Mouse (Mus musculus): ENCODE measurements at regions not wholly inside any gene's neighbourhood (a gene's known extent, or its start where the extent isn't known, plus 50 kb on each side); places are given as distances from the start of the nearest gene placed in this dataset.

GRCm38 (mm10) chr5:132617241-132617640, 74.1 kb upstream of the Auts2 start:
- no peaks in the 10 kb centered on the region for H3K36me3 ChIP-seq (ENCODE audit: control insufficient read depth, insufficient read depth, low read length)
- ATAC-seq (ENCODE audit: low read depth): no peak
- no peak overlapping the region for H3K9ac ChIP-seq (replicated peaks; ENCODE audit: low read depth, low read length)
- H3K4me3 ChIP-seq (ENCODE audit: low read depth, low read length): no peak overlapping the region
- H3K4me1 ChIP-seq (ENCODE audit: control insufficient read depth, insufficient read depth, low read length): no peaks in the 10 kb centered on the region
- no peak overlapping the region for H3K27ac ChIP-seq (ENCODE audit: low read depth, low read length)
- no peak overlapping the region for H3K4me2 ChIP-seq (ENCODE audit: low read depth, low read length)
- 0 out of 2 replicates have a peak, but pooled peaks cover 3% of the 10 kb centered on the region for H3K9me3 ChIP-seq (ENCODE audit: control insufficient read depth, low read length)
- WGBS: 71% methylated on average over 3 of the region's 3 CpGs
- H3K27me3 ChIP-seq (ENCODE audit: control insufficient read depth, insufficient read depth, low read length): no peaks in the 10 kb centered on the region

GRCm38 (mm10) chr5:132609251-132609650, 66.1 kb upstream of the Auts2 start:
- H3K9ac ChIP-seq (replicated peaks; ENCODE audit: low read depth, low read length): no peak overlapping the region
- H3K36me3 ChIP-seq (ENCODE audit: control insufficient read depth, insufficient read depth, low read length): no peaks in the 10 kb centered on the region
- WGBS: 78% methylated on average over 4 of the region's 4 CpGs
- no peaks in the 10 kb centered on the region for H3K27me3 ChIP-seq (ENCODE audit: control insufficient read depth, insufficient read depth, low read length)
- ATAC-seq (ENCODE audit: low read depth): no peak
- H3K27ac ChIP-seq (ENCODE audit: low read depth, low read length): no peak overlapping the region
- no peaks in the 10 kb centered on the region for H3K9me3 ChIP-seq (ENCODE audit: control insufficient read depth, low read length)
- no peak overlapping the region for H3K4me2 ChIP-seq (ENCODE audit: low read depth, low read length)
- H3K4me1 ChIP-seq (ENCODE audit: control insufficient read depth, insufficient read depth, low read length): no peaks in the 10 kb centered on the region
- no peak overlapping the region for H3K4me3 ChIP-seq (ENCODE audit: low read depth, low read length)

- no peak overlapping the region for H3K4me2 ChIP-seq (ENCODE audit: low read depth, low read length)
- no peak overlapping the region for H3K4me3 ChIP-seq (ENCODE audit: low read depth, low read length)
- no peaks in the 10 kb centered on the region for H3K4me1 ChIP-seq (ENCODE audit: control insufficient read depth, insufficient read depth, low read length)
- WGBS: 32% methylated on average over 6 of the region's 6 CpGs
- H3K9me3 ChIP-seq (ENCODE audit: control insufficient read depth, low read length): no peaks in the 10 kb centered on the region
- no peaks in the 10 kb centered on the region for H3K36me3 ChIP-seq (ENCODE audit: control insufficient read depth, insufficient read depth, low read length)
- no peaks in the 10 kb centered on the region for H3K27me3 ChIP-seq (ENCODE audit: control insufficient read depth, insufficient read depth, low read length)
- H3K9ac ChIP-seq (replicated peaks; ENCODE audit: low read depth, low read length): no peak overlapping the region
- no peak for ATAC-seq (ENCODE audit: low read depth)
- no peak overlapping the region for H3K27ac ChIP-seq (ENCODE audit: low read depth, low read length)
Measured at GRCm38 (mm10) chr5:132606216-132606615, 63.1 kb upstream of the Auts2 start.

- Histone ChIP-seq H3K27me3 (ENCODE audit: control insufficient read depth, insufficient read depth, low read length) (no peaks in the 10 kb centered on the region), H3K4me1 (ENCODE audit: control insufficient read depth, insufficient read depth, low read length) (0 out of 2 replicates have a peak, but pooled peaks cover 4% of the 10 kb centered on the region), H3K9ac (replicated peaks; ENCODE audit: low read depth, low read length) (no peak overlapping the region), H3K9me3 (ENCODE audit: control insufficient read depth, low read length) (no peaks in the 10 kb centered on the region), H3K36me3 (ENCODE audit: control insufficient read depth, insufficient read depth, low read length) (no peaks in the 10 kb centered on the region), H3K4me2 (ENCODE audit: low read depth, low read length) (no peak overlapping the region), H3K27ac (ENCODE audit: low read depth, low read length) (no peak overlapping the region), H3K4me3 (ENCODE audit: low read depth, low read length) (no peak overlapping the region)
- no peak for ATAC-seq (ENCODE audit: low read depth)
- WGBS: 67% methylated on average over 6 of the region's 6 CpGs
Measured at GRCm38 (mm10) chr5:132594796-132595195, 51.7 kb upstream of the Auts2 start.

All from neural tube, embryonic 14.5 days (tissue).